Mouse (Mus musculus): ENCODE data around the gene Nupl1.

DNA sequence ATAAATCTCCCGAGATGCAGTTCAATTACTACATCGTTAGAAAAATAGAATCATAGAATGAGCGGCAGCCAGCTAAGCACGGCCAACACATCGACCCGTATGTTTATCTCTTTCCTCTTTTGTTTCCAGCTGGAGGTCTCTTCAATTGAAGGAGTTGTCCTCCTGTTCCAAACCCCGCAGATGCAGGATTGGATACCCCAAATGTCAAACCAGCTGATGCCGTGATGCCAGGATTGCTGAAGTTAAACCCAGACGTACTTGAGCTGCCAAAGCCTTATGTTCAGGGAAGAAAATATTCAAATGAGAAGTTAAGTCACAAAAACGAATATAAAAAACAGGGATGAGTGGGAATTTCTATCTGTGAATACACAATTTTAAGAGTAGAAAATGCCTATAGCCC, 31.3 kb downstream of the Nupl1 start:
- TF ChIP-seq CTCF (IDR thresholded peaks at IDR 0.05; ENCODE audit: low read depth): no peak
- no peak for TF ChIP-seq EP300 (optimal IDR thresholded peaks at IDR 0.05)

Measured in stomach, postnatal 0 days (tissue).